Mouse (Mus musculus) erythroblast, embryonic 14.5 days (primary cell): Measurements from ENCODE around the gene Fbln7. TPM values are rescaled to one million over a fixed set of nuclear protein-coding genes. Genes with fewer than 3 reads are reported as not detected.

Source experiments
- H3K27me3 ChIP-seq: 2 replicates; pipeline ENCODE4 v1.6.1; 2012; ENCODE audit warnings: inconsistent platforms; ENCODE audit not compliant: control insufficient read depth
- H3K36me3 ChIP-seq: 2 replicates; pipeline ENCODE4 v1.6.1; 2012; ENCODE audit warnings: mild to moderate bottlenecking, inconsistent platforms; ENCODE audit not compliant: control insufficient read depth
- H3K4me1 ChIP-seq: 2 replicates; pipeline ENCODE4 v1.6.1; 2012; ENCODE audit warnings: inconsistent platforms; ENCODE audit not compliant: control insufficient read depth
- H3K4me3 ChIP-seq: replicated peaks from 2 replicates; pipeline ENCODE3; 2012; ENCODE audit warnings: moderate library complexity, mild to moderate bottlenecking, inconsistent platforms
- H3K9me3 ChIP-seq: 2 replicates; pipeline ENCODE4 v1.6.1; 2012; ENCODE audit warnings: low read length, inconsistent platforms, mixed read lengths; ENCODE audit not compliant: control insufficient read depth
- GATA1 ChIP-seq: IDR thresholded peaks from 2 replicates; pipeline ENCODE4 v1.6.1; 2012; ENCODE audit warnings: low read length, inconsistent platforms, mixed read lengths
- TAL1 ChIP-seq: IDR thresholded peaks from 3 replicates; pipeline ENCODE4 v1.6.1; 2012; ENCODE audit warnings: low read length, inconsistent platforms, mixed read lengths
- polyA plus RNA-seq: library from polyadenylated mRNA; stranded (reverse); fragments of >175 nt; gene quantifications from 2 replicates; pipeline ENCODE4 v1.2.3, GENCODE M21; 2012

Gene Fbln7
- polyA plus RNA-seq, 1 experiment: not detected

DNA sequence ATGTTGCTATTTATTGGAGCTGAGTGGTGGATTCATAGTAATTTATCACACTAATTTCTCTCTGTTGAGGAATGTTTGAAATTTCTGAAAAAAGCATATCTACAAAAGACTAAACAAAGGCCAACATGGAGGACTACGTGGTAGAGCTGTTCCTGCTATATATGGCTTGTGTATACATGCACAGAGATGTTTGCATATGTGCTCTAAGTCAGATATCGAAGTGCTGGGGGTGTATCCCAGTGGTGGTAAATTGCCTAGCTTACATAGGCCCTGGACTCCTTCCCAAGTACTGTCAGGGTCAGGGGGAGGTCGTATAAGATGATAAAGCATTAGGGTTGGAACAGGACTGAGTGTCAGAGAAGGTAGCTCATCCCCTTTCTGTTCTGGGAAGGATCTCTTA is 30.2 kb upstream of the Fbln7 start:
- TF ChIP-seq TAL1 (no peak), GATA1 (no peak)
- Histone ChIP-seq H3K4me3 (no peak overlapping the region), H3K27me3 (no peaks in the 10 kb centered on the region), H3K9me3 (no peaks in the 10 kb centered on the region), H3K4me1 (no peaks in the 10 kb centered on the region), H3K36me3 (peaks cover 49% of the 10 kb centered on the region)

DNA sequence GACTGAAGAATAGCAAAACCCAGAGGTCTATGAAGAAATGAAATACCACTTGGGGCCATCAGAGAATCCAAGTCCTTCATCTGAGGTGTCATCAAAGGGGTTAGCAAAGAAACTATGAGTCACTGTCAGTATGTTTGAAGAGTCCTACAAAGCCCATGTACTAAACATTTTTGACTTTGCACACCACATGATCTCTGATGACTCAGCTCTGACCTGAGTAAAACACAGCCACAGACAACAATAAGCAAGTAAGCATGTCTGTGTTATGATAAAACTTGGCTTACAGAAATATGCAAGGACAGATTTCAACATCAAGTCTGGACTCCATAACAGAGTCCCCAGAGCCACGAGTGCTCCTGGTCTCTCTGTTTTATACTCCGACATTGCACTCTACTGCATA is 29.7 kb upstream of the Fbln7 start:
- Histone ChIP-seq H3K4me3 (no peak overlapping the region), H3K27me3 (no peaks in the 10 kb centered on the region), H3K36me3 (peaks cover 50% of the 10 kb centered on the region), H3K9me3 (no peaks in the 10 kb centered on the region), H3K4me1 (no peaks in the 10 kb centered on the region)
- TF ChIP-seq TAL1 (no peak), GATA1 (no peak)

- no peaks in the 10 kb centered on the region for H3K4me1 ChIP-seq
- H3K4me3 ChIP-seq: no peak overlapping the region
- no peak for TF ChIP-seq GATA1
- no peak for TF ChIP-seq TAL1
- peaks cover 50% of the 10 kb centered on the region for H3K36me3 ChIP-seq
- no peaks in the 10 kb centered on the region for H3K9me3 ChIP-seq
- no peaks in the 10 kb centered on the region for H3K27me3 ChIP-seq
These were observed 29.3 kb upstream of the Fbln7 start for GRCm38 (mm10) chr2:128833435-128833834.

DNA sequence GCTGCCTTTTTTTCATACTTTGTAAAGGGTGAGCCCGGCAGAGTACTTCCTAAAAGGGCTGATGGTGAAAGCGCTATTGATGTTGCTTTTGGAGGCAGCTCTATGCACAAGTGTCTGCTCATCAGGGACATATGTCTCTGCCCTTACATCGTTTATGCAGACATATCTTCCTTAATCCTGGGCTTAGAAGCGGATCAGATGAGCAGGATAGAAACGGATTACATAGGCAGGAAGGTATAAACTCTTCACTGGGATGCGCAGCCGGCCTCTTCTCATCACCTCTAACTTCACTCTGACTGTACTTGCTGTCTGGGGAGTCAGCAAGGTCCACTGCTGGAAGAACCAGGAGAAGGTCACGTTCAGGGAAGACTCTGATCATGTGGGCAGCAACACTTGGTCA is 25.2 kb upstream of the Fbln7 start:
- no peak overlapping the region for H3K4me3 ChIP-seq
- no peaks in the 10 kb centered on the region for H3K4me1 ChIP-seq
- H3K27me3 ChIP-seq: no peaks in the 10 kb centered on the region
- no peaks in the 10 kb centered on the region for H3K9me3 ChIP-seq
- peaks cover 41% of the 10 kb centered on the region for H3K36me3 ChIP-seq
- no peak for TF ChIP-seq GATA1
- TF ChIP-seq TAL1: no peak

- Histone ChIP-seq H3K36me3 (peaks cover 36% of the 10 kb centered on the region), H3K27me3 (no peaks in the 10 kb centered on the region), H3K4me3 (no peak overlapping the region), H3K9me3 (no peaks in the 10 kb centered on the region), H3K4me1 (no peaks in the 10 kb centered on the region)
- TF ChIP-seq TAL1: no peak
- TF ChIP-seq GATA1: no peak
These were observed 24.2 kb upstream of the Fbln7 start for GRCm38 (mm10) chr2:128838611-128839010.

GRCm38 (mm10) chr2:128839501-128839900 is 23.3 kb upstream of the Fbln7 start:
- Histone ChIP-seq H3K27me3 (no peaks in the 10 kb centered on the region), H3K9me3 (no peaks in the 10 kb centered on the region), H3K4me3 (no peak overlapping the region), H3K36me3 (peaks cover 33% of the 10 kb centered on the region), H3K4me1 (no peaks in the 10 kb centered on the region)
- TF ChIP-seq GATA1 (no peak), TAL1 (no peak)

GRCm38 (mm10) chr2:128842437-128842836 is 20.3 kb upstream of the Fbln7 start:
- H3K4me1 ChIP-seq: no peaks in the 10 kb centered on the region
- no peak overlapping the region for H3K4me3 ChIP-seq
- H3K9me3 ChIP-seq: no peaks in the 10 kb centered on the region
- H3K36me3 ChIP-seq: peaks cover 36% of the 10 kb centered on the region
- no peak for TF ChIP-seq TAL1
- TF ChIP-seq GATA1: no peak
- no peaks in the 10 kb centered on the region for H3K27me3 ChIP-seq

- H3K36me3 ChIP-seq: peaks cover 40% of the 10 kb centered on the region
- H3K4me1 ChIP-seq: no peaks in the 10 kb centered on the region
- no peaks in the 10 kb centered on the region for H3K27me3 ChIP-seq
- TF ChIP-seq GATA1: no peak
- TF ChIP-seq TAL1: no peak
- H3K9me3 ChIP-seq: no peaks in the 10 kb centered on the region
- H3K4me3 ChIP-seq: no peak overlapping the region
These were observed 12.7 kb upstream of the Fbln7 start for GRCm38 (mm10) chr2:128850036-128850435.

DNA sequence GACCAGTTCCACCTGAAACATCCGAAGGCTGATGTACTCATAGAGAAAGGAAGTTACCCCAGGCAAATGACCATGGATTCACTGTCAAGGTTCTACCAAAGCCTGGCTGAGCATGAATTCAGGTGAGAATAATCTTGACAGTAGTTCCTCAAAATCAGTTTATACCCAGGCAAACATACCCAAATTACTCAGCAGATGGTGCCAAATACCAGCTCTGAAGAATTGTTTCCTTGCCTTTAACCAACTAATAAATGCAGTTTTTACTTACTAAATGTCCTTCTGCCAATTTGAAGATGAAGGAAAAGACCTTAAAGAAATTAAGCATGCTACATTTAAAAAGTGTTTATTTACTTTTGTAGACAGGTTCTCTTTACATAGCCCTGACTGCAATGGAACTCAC is 6.1 kb upstream of the Fbln7 start:
- Histone ChIP-seq H3K9me3 (no peaks in the 10 kb centered on the region), H3K4me1 (no peaks in the 10 kb centered on the region), H3K36me3 (peaks cover 11% of the 10 kb centered on the region), H3K4me3 (no peak overlapping the region), H3K27me3 (no peaks in the 10 kb centered on the region; the same call in 1 of the 2 replicates)
- TF ChIP-seq TAL1 (no peak), GATA1 (no peak)

- Histone ChIP-seq H3K36me3 (no peaks in the 10 kb centered on the region), H3K9me3 (no peaks in the 10 kb centered on the region), H3K27me3 (peaks cover 8% of the 10 kb centered on the region), H3K4me1 (no peaks in the 10 kb centered on the region), H3K4me3 (no peak overlapping the region)
- no peak for TF ChIP-seq TAL1
- TF ChIP-seq GATA1: no peak
These were observed 3.8 kb upstream of the Fbln7 start for GRCm38 (mm10) chr2:128858962-128859361.
